Mouse (Mus musculus): Measurements from ENCODE around the gene Xylt2. TPM values are rescaled to one million over a fixed set of nuclear protein-coding genes. Genes with fewer than 3 reads are reported as not detected.

Xylt2 gene
- total and polyA plus RNA-seq, 3 experiments, result 4.5 to 16.4 (median 7.0) TPM

DNA sequence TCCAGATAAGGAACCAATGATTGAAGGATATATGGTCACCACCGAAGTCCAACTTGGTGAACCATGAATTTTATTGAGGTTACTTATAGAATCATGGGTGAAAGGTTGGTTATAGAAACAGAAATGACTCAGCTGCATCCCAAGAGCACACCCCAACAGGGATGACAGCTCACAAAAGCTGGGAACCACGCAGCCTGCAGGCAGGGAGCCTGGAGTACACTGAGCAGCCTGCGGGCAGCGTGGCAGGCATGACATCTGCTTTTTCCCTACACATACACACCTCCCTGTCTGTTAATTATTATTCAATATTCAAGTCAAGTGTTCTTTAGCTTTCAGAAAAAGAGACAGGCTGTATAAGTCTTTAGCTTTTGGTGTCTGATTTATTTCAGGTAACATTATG lies 62.7 kb downstream of the Xylt2 start:
- Histone ChIP-seq H3K36me3 (replicated peaks) (no peaks in the 10 kb centered on the region), H3K27me3 (ENCODE audit: insufficient read depth, low read length) (peaks cover 22% of the 10 kb centered on the region), H3K4me1 (ENCODE audit: insufficient read depth, low read depth, low read length) (no peaks in the 10 kb centered on the region), H3K4me3 (ENCODE audit: low read depth, low read length) (no peak overlapping the region), H3K9me3 (replicated peaks) (no peaks in the 10 kb centered on the region)
- DNase-seq (ENCODE audit: low spot score), result no peak
- no peak for ATAC-seq (ENCODE audit: extremely low read depth, insufficient number of reproducible peaks, low FRiP score, poor library complexity, severe bottlenecking)
- no peak for TF ChIP-seq POLR2AphosphoS5 (IDR thresholded peaks at IDR 0.05; ENCODE audit: insufficient replicate concordance, low read depth, low read length)
- no peak for TF ChIP-seq GATA2 (IDR thresholded peaks at IDR 0.05; ENCODE audit: borderline replicate concordance, low read depth, low read length)
- TF ChIP-seq GATA1 (IDR thresholded peaks at IDR 0.05; ENCODE audit: borderline replicate concordance, low read length), result no peak
- TF ChIP-seq TAL1 (conservative IDR thresholded peaks at IDR 0.05; ENCODE audit: low read depth, low read length), result no peak
- TF ChIP-seq CTCF (IDR thresholded peaks at IDR 0.05; ENCODE audit: low read depth, low read length), result no peak

Other genes with a start within 250 kb of the Xylt2 start
- gene Cacna1g, start 203.3 kb downstream of the Xylt2 start, total RNA-seq (2014; fragmentation: Nextera tagmentation), result 38.4 TPM in 1 of 2 replicates, not detected in the other
- 0.49 TPM in 1 of 2 replicates, not detected in the other for gene Cacna1g, start 203.3 kb downstream of the Xylt2 start, total RNA-seq (2017)
- 0.01 TPM in 1 of 2 replicates, not detected in the other for gene Cacna1g, start 203.3 kb downstream of the Xylt2 start, polyA plus RNA-seq (2012)
- not detected in 2 replicates for gene Spata20, start 191.3 kb downstream of the Xylt2 start, total RNA-seq (2014; fragmentation: Nextera tagmentation)
- gene Spata20, start 191.3 kb downstream of the Xylt2 start, total RNA-seq (2017), result not detected in 2 replicates
- not detected in 2 replicates for gene Spata20, start 191.3 kb downstream of the Xylt2 start, polyA plus RNA-seq (2012)
- not detected in 2 replicates for gene Epn3, start 177.5 kb downstream of the Xylt2 start, total RNA-seq (2014; fragmentation: Nextera tagmentation)
- gene Epn3, start 177.5 kb downstream of the Xylt2 start, total RNA-seq (2017), result not detected in 2 replicates
- gene Epn3, start 177.5 kb downstream of the Xylt2 start, polyA plus RNA-seq (2012), result not detected in 2 replicates
- not detected in 2 replicates for gene Mycbpap, start 155.8 kb downstream of the Xylt2 start, total RNA-seq (2014; fragmentation: Nextera tagmentation)
- 0.06 TPM in 1 of 2 replicates, not detected in the other for gene Mycbpap, start 155.8 kb downstream of the Xylt2 start, total RNA-seq (2017)
- not detected in 2 replicates for gene Mycbpap, start 155.8 kb downstream of the Xylt2 start, polyA plus RNA-seq (2012)
- 4.8 and 5.3 TPM in 2 replicates for gene Rsad1, start 128.3 kb downstream of the Xylt2 start, total RNA-seq (2014; fragmentation: Nextera tagmentation)
- gene Rsad1, start 128.3 kb downstream of the Xylt2 start, total RNA-seq (2017), result 3.9 and 4.2 TPM in 2 replicates
- 4.4 and 5.6 TPM in 2 replicates for gene Rsad1, start 128.3 kb downstream of the Xylt2 start, polyA plus RNA-seq (2012)
- not detected in 2 replicates for gene Chad, start 112.5 kb downstream of the Xylt2 start, total RNA-seq (2014; fragmentation: Nextera tagmentation)
- gene Chad, start 112.5 kb downstream of the Xylt2 start, total RNA-seq (2017), result 0.06 and 0.11 TPM in 2 replicates
- not detected in 2 replicates for gene Chad, start 112.5 kb downstream of the Xylt2 start, polyA plus RNA-seq (2012)
- 1.4 and 1.6 TPM in 2 replicates for gene Acsf2, start 75.6 kb downstream of the Xylt2 start, total RNA-seq (2014; fragmentation: Nextera tagmentation)
- 0.27 and 0.81 TPM in 2 replicates for gene Acsf2, start 75.6 kb downstream of the Xylt2 start, total RNA-seq (2017)
- gene Acsf2, start 75.6 kb downstream of the Xylt2 start, polyA plus RNA-seq (2012), result 1.5 and 1.6 TPM in 2 replicates
- gene Lrrc59, start 47.7 kb downstream of the Xylt2 start, total RNA-seq (2014; fragmentation: Nextera tagmentation), result 107 and 120 TPM in 2 replicates
- 106 and 117 TPM in 2 replicates for gene Lrrc59, start 47.7 kb downstream of the Xylt2 start, total RNA-seq (2017)
- gene Lrrc59, start 47.7 kb downstream of the Xylt2 start, polyA plus RNA-seq (2012), result 146 and 181 TPM in 2 replicates
- gene Mrpl27, start 23.7 kb downstream of the Xylt2 start, total RNA-seq (2014; fragmentation: Nextera tagmentation), result 19.5 and 26.2 TPM in 2 replicates
- 54.7 and 70.9 TPM in 2 replicates for gene Mrpl27, start 23.7 kb downstream of the Xylt2 start, total RNA-seq (2017)
- gene Mrpl27, start 23.7 kb downstream of the Xylt2 start, polyA plus RNA-seq (2012), result 66.3 and 70.6 TPM in 2 replicates
- 14.4 and 17.9 TPM in 2 replicates for gene Eme1, start 23.6 kb downstream of the Xylt2 start, total RNA-seq (2014; fragmentation: Nextera tagmentation)
- 39.0 and 42.0 TPM in 2 replicates for gene Eme1, start 23.6 kb downstream of the Xylt2 start, total RNA-seq (2017)
- gene Eme1, start 23.6 kb downstream of the Xylt2 start, polyA plus RNA-seq (2012), result 25.8 and 29.4 TPM in 2 replicates
- gene Gm11541, start 27.0 kb upstream of the Xylt2 start, total RNA-seq (2014; fragmentation: Nextera tagmentation), result not detected in 2 replicates
- gene Gm11541, start 27.0 kb upstream of the Xylt2 start, total RNA-seq (2017), result 0.06 and 0.33 TPM in 2 replicates
- not detected in 2 replicates for gene Gm11541, start 27.0 kb upstream of the Xylt2 start, polyA plus RNA-seq (2012)
- not detected in 2 replicates for gene Cdc34b, start 64.3 kb upstream of the Xylt2 start, total RNA-seq (2014; fragmentation: Nextera tagmentation)
- 0.27 TPM in 1 of 2 replicates, not detected in the other for gene Cdc34b, start 64.3 kb upstream of the Xylt2 start, total RNA-seq (2017)
- gene Cdc34b, start 64.3 kb upstream of the Xylt2 start, polyA plus RNA-seq (2012), result 0.13 TPM in 1 of 2 replicates, not detected in the other
- gene Tmem92, start 105.2 kb upstream of the Xylt2 start, total RNA-seq (2014; fragmentation: Nextera tagmentation), result not detected in 2 replicates
- gene Tmem92, start 105.2 kb upstream of the Xylt2 start, total RNA-seq (2017), result 0.16 TPM in 1 of 2 replicates, not detected in the other
- not detected in 2 replicates for gene Tmem92, start 105.2 kb upstream of the Xylt2 start, polyA plus RNA-seq (2012)

All from G1E (cell line).